Mouse (Mus musculus) embryo, embryonic 10 days (tissue): ENCODE results near the gene Plod3.
"Not testable (repeated sequence)": the region's sequence is repeated elsewhere in the genome, so short reads cannot be mapped to it uniquely, and the experiment has no call there.

Experiments
- DNase-seq: peaks from one replicate; pipeline ENCODE4 v3.0.0-alpha.2; 2015; ENCODE audit warnings: low spot score

Gene Plod3

DNA sequence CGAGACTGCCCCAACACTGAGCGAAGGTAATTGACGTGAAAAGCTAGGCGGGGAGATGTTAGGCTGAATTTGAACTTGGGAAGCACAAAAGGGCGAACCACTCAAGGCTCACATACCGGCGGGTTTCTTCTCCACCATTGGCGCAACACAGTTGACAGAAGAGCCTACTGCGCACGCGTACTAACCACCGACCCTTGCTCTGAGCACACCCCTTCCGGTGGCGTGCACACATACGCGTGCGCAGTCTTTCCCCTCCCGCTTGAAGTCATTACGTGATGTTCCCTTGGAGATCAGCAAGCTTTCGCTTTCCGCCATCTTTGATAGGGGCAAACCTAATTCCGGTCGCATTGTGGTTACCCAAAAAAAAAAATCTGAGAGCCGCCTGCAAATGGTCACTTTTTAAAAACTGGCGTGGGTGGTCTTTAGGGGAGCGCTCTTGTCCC lies at the start of gene Plod3:
Gene Plod3, plus strand, starts transcription at position 325 of the 443 bp plus-strand sequence.
- peak; percentile 100 for DNase-seq

DNA sequence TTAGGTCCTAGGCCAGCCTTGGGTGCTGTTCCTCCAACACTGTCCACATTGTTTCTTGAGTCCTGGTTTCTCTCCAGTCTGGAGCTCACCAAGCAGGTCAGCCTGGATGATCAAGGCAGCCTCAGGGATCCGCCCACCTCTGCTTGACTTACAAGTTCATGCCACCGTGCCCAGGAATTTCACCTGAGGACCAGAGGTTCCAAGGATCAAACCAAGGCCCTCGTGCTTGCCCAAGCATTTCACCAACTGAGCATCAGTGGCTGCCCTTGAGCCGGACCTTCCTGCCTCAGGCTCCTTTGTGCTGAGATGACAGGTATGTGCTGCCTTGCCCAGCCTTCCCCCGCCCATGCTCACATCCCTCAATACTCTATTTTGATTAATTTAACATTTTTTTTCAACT lies 49.2 kb upstream of the Plod3 start:
- no peak for DNase-seq

- no peak for DNase-seq
Observed at GRCm38 (mm10) chr5:136939284-136939683, 47.5 kb upstream of the Plod3 start.

GRCm38 (mm10) chr5:136940029-136940428 lies 46.8 kb upstream of the Plod3 start:
- not testable (repeated sequence) for DNase-seq

- no peak for DNase-seq
Observed at GRCm38 (mm10) chr5:136940845-136941560, 45.8 kb upstream of the Plod3 start.

- DNase-seq, result no peak
Observed at GRCm38 (mm10) chr5:136942781-136943180, 44.0 kb upstream of the Plod3 start.

- no peak for DNase-seq
Observed at GRCm38 (mm10) chr5:136943382-136943781, 43.4 kb upstream of the Plod3 start.

DNA sequence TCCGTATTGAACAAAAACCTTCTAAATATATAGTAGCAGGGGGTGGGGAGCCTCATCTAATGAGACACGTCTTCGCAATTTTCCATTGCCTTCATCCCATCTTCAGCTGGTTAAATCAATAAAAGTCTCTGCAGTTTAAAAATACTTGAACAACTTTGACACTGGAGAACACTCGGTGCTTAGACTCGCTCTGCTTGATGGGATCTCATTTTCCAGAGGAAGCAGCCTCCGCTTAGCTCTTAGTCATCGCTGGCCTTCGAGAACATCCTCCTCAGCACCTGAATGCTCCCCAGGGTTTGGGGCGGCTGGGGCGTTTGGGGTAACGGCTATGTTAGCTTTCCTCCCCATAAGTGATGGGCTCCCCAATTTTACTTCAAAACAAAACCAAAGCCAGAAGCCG lies 41.7 kb upstream of the Plod3 start:
- DNase-seq, result no peak

DNA sequence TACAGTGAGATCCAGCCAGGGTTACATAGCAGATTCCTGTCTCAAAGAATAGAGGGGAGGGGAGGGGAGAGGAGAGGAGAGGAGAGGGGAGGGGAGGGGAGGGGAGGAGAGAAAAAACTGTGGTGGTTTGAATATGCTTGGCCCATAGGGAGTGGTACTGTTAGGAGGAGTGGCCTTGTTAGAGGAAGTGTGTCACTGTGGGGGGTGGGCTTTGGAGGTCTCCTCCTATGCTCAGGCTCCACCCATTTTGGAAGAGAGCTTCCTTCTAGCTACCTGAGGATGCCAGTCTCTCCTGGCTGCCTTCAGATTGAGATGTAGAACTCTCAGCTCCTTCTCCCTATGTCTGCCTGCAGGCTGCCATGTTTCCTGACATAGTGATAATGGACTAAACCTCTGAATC lies 38.9 kb upstream of the Plod3 start:
- no peak for DNase-seq

DNA sequence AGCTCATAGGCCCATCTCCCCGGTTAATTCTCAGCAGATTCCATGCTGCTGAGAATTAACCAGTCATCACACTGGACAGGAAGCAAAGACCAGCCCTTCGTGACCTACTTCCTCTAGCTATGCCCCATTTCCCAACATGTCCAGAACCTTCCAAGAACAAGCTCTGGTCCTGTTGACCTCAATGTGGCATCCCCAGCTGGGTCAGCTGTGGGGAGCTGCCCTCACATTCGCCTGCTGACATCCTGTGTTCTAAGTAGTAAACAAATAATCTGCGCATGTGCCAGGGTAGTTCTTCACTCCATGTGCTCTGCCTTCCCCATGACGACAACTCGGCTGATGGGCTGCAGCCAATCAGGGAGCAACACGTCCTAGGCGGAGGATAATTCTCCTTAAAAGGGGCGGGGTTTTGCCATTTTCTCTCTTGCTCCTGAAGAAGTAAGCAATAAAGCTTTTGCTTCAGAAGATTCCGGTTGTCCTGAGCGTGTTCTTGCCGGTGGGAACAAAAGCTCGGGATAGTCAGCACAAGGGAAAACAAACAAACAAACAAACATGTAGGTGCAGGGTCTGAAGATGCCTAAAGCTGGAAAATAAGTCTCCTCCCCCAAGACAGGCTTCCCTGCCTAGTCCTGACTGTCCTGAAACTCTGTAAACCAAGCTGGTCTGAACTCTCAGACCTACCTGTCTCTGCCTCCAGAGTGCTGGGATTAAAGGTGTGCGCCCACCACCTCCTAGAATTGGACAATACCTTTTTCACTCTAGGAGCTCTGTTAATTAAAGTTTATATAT lies 37.1 kb upstream of the Plod3 start:
- DNase-seq, result not testable (repeated sequence)

- DNase-seq, result no peak
Observed at GRCm38 (mm10) chr5:136950521-136950920, 36.3 kb upstream of the Plod3 start.

DNA sequence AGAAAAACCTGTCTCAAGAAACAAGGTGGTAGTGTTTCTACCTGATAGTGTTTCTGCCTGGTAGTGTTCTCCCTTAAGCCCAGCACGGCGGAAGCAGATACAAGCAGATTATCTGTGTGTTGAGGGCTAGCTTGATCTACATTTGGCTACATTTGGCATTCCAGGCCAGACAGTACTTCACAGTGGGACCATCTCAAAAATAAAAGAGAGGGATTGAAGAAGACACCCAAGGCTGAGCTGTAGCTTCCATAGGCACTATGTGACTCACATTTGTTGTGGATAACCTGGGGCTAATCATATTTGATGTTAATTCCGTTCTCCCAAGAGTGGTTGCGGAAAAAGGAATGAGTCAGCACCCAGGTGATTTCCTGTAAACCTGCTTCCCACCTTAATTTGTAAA lies 34.7 kb upstream of the Plod3 start:
- DNase-seq, result no peak

GRCm38 (mm10) chr5:136953015-136953414 lies 33.8 kb upstream of the Plod3 start, which contains the start of gene Fis1:
Gene Fis1 (plus strand): TSS chr5:136953275.
- DNase-seq, result peak; percentile 100

DNA sequence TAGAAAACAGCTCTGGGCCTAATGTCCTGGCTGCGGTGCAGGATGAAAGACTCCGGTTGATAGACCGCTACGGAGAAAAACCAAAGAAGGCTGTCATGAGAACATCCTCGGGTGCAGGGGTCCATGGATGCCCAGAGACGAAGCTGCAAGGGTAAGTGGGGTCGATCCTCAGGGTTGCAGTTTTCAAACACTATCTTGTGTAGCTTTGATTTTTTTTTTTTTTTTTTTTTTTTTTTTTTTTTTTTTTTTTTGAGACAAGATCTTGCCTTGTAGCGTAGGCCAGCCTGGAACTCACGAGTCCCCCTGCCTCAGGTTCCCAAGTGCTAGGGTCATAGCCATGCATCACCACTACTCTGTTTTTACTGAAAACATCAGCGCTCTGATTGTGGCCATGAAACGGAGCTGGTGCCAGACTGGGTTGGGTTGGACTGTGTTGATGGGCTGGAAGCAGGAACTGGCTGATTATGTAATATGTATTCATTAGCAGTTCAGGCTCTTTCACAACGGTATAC lies 33.3 kb upstream of the Plod3 start:
- DNase-seq, result no peak

DNA sequence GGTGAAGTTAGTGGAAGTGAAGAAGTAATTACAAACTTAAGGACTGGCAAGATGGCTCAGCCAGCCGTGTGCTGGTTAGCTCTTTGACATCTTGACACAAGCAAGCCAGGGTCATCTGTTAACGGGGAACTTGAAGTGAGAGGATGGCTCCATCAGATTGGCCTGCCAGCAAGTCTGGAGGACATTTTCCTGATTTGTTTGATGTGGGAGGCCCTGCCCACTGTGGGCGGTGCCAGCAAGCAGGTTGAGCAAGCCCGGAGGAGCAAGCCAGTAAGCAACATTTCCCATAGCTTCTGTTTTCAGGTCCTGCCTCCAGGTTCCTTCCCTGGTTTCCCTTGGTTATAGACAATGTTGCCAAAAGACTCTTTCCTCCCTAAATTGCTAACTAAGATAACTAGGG lies 31.2 kb upstream of the Plod3 start:
- DNase-seq, result no peak

GRCm38 (mm10) chr5:136957250-136957649 lies 29.6 kb upstream of the Plod3 start:
- no peak for DNase-seq

- DNase-seq, result no peak
Observed at GRCm38 (mm10) chr5:136958991-136959605, 27.7 kb upstream of the Plod3 start.

DNA sequence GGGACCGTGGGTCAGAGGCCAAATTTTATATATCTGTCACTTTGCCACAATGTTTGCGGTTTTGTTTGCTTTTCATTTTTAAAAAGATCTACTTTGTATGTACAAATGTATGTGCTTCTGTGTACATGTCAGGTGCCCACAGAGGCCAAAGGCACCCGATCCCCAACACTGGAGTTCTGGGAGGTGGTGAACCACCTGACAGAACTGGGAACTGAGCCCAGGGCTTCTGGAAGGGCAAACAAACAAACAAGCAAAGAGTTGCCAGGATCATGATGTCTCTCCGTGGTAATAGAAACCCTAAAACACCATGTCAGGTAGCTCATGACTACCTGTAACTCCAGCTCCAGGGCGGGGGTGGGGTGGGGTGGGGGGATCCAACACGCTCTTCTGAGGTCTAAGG lies 26.8 kb upstream of the Plod3 start:
- DNase-seq, result no peak

DNA sequence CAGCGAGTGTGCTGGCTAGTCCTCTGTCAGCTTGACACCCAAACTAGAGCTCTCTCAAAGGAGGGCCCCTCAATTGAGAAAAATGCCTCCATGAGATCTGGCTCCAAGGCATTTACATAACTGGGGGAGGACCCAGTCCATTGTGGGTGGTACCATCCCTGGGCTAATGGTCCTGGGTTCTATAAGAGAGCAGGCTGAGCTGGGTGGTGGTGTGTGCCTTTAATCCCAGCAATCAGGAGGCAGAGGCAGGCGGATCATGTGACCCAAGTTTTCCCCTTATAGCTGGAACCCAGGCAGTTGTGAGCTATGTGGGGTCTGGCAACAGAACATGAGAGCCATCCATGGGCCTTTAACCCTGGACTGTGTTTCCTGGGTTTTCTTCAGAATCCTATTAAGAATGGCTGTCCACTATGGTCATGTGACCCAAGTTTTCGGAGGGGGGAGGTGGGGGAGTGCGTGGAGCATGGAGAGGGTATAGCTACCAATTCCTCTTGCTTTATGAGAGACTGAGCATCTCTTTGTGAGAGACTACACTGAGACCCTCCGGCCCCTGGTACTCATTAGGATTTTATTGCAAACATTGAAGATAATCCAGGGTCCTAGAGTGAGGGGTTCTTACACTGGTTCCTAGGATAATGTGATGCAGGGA lies 25.4 kb upstream of the Plod3 start:
- no peak for DNase-seq

DNA sequence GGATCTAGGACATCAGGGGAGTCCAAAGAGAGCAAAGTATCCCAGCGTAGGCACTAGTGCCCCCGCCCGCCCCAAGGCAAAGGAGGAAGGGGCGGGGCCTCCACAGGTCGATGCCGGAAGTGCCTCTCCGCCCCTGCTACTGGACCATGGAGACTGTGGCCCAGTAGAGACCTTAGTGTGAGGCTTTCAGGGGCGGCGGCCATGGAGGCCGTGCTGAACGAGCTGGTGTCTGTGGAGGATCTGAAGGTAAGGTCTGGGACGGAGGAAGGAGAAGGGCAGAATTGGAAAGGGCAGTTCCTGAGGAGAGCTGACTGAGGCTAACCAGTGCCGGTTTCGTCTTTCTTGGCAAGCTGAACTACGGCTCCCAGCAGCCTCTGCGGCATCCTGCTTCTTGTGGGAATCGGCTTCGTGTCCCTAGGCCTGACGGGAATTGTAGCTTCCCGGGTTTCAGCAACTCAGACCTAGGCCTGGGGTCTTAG lies 24.8 kb upstream of the Plod3 start:
- peak; percentile 96 for DNase-seq

GRCm38 (mm10) chr5:136962501-136962900 lies 24.3 kb upstream of the Plod3 start:
- peak; percentile 91 for DNase-seq

DNA sequence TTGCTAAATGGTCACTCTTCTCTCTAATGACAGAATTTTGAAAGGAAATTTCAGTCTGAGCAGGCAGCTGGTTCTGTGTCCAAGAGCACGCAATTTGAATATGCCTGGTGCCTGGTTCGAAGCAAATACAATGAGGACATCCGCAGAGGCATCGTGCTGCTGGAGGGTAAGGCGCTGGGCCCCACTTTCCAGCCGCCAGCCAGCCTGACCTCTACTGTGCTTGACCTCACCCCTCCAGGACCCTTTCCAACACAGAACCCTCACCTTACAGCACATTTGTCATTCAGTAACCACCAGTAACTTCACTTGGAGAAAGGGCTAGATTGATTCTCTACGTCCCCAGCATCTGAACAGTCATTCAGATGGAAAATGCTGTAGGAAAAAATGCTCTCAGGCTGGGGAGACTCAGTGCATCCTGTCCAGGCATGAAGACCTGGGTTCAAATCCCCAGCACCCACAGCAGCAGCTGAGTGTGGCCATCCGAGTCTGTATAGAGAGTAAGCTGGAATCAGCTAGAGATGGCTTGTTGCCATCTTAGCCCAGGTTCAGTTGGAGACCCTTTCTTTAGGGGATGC lies 23.8 kb upstream of the Plod3 start:
- DNase-seq, result no peak
